Mouse (Mus musculus) testis, adult 2 months (tissue): ENCODE measurements around the gene Ttyh2.

Source experiments
- CTCF ChIP-seq: fragments of 200-500 bp; IDR thresholded peaks from 2 replicates; pipeline ENCODE4 v1.5.1; 2012; ENCODE audit warnings: low read depth, mild to moderate bottlenecking, inconsistent platforms, low read length, moderate library complexity; ENCODE audit not compliant: control insufficient read depth, insufficient read depth, insufficient replicate concordance
- POLR2A ChIP-seq: fragments of 200-500 bp; IDR thresholded peaks from 2 replicates; pipeline ENCODE4 v1.6.1; 2012; ENCODE audit warnings: low read depth, mild to moderate bottlenecking, inconsistent platforms, low read length, moderate library complexity; ENCODE audit not compliant: control insufficient read depth

GRCm38 (mm10) chr11:114736111-114736510 lies 60.9 kb downstream of the Ttyh2 start:
- TF ChIP-seq CTCF (no peak), POLR2A (no peak)
